Mouse (Mus musculus): ENCODE data around the gene Zcchc17.

The Zcchc17 gene

GRCm38 (mm10) chr4:130359486-130360237 lies at the start of gene Zcchc17, which contains the start of gene Snrnp40:
Gene Zcchc17 (minus strand): TSS chr4:130359943.
Gene Snrnp40 (plus strand): TSS chr4:130360132.
- in situ Hi-C loops (cut with MboI, MseI) = loop anchor here (25.0 kb wide), 2 partner anchors 553 to 697 kb away; partner anchors contain the start of genes Kpna6 and Laptm5

- in situ Hi-C loops (cut with MboI, MseI) = loop anchor here (25.0 kb wide), 2 partner anchors 321 to 946 kb away; no protein-coding TSS in a partner anchor
Measured at GRCm38 (mm10) chr4:130391265-130391664, 31.5 kb upstream of the Zcchc17 start.

GRCm38 (mm10) chr4:130389927-130390326 lies 30.2 kb upstream of the Zcchc17 start:
- in situ Hi-C loops (cut with MboI, MseI) = loop anchor here (5.0 to 25.0 kb wide), 5 partner anchors 147 to 1165 kb away; no protein-coding TSS in a partner anchor

- in situ Hi-C loops (cut with MboI, MseI) = loop anchor here (5.0 to 25.0 kb wide), 5 partner anchors 148 to 1165 kb away; no protein-coding TSS in a partner anchor
Measured at GRCm38 (mm10) chr4:130389496-130389895, 29.8 kb upstream of the Zcchc17 start.

GRCm38 (mm10) chr4:130387256-130387655 lies 27.5 kb upstream of the Zcchc17 start:
- in situ Hi-C loops (cut with MboI, MseI) = loop anchor here (5.0 to 25.0 kb wide), 5 partner anchors 150 to 1162 kb away; no protein-coding TSS in a partner anchor

- in situ Hi-C loops (cut with MboI, MseI) = loop anchor here (5.0 to 25.0 kb wide), 4 partner anchors 252 to 1156 kb away; no protein-coding TSS in a partner anchor
Measured at GRCm38 (mm10) chr4:130380418-130380817, 20.7 kb upstream of the Zcchc17 start.

- in situ Hi-C loops (cut with MboI, MseI) = loop anchor here (25.0 kb wide), 2 partner anchors 333 to 958 kb away; no protein-coding TSS in a partner anchor
Measured at GRCm38 (mm10) chr4:130379181-130379580, 19.4 kb upstream of the Zcchc17 start.

GRCm38 (mm10) chr4:130377500-130377899 lies 17.8 kb upstream of the Zcchc17 start:
- in situ Hi-C loops (cut with MboI, MseI) = loop anchor here (25.0 kb wide), 2 partner anchors 335 to 960 kb away; no protein-coding TSS in a partner anchor

GRCm38 (mm10) chr4:130376675-130377074 lies 16.9 kb upstream of the Zcchc17 start:
- in situ Hi-C loops (cut with MboI, MseI) = loop anchor here (25.0 kb wide), 2 partner anchors 336 to 961 kb away; no protein-coding TSS in a partner anchor

GRCm38 (mm10) chr4:130360238-130360590 lies 471 bp upstream of the Zcchc17 start:
- in situ Hi-C loops (cut with MboI, MseI) = loop anchor here (25.0 kb wide), 2 partner anchors 552 to 698 kb away; partner anchors contain the start of genes Kpna6 and Laptm5

GRCm38 (mm10) chr4:130357946-130358345 lies 1.8 kb downstream of the Zcchc17 start:
- in situ Hi-C loops (cut with MboI, MseI) = loop anchor here (25.0 kb wide), 2 partner anchors 554 to 696 kb away; partner anchors contain the start of genes Kpna6 and Laptm5

GRCm38 (mm10) chr4:130352588-130352987 lies 7.2 kb downstream of the Zcchc17 start:
- in situ Hi-C loops (cut with MboI, MseI) = loop anchor here (25.0 kb wide), 2 partner anchors 560 to 690 kb away; partner anchors contain the start of genes Kpna6 and Laptm5

- in situ Hi-C loops (cut with MboI, MseI) = loop anchor here (25.0 kb wide), 2 partner anchors 561 to 689 kb away; partner anchors contain the start of genes Kpna6 and Laptm5
Measured at GRCm38 (mm10) chr4:130350690-130351422, 8.9 kb downstream of the Zcchc17 start.

GRCm38 (mm10) chr4:130349666-130350065 lies 10.1 kb downstream of the Zcchc17 start:
- in situ Hi-C loops (cut with MboI, MseI) = loop anchor here (25.0 kb wide), 2 partner anchors 563 to 687 kb away; partner anchors contain the start of genes Kpna6 and Laptm5

GRCm38 (mm10) chr4:130341691-130342090 lies 18.1 kb downstream of the Zcchc17 start:
- in situ Hi-C loops (cut with MboI, MseI) = no loop called here

- in situ Hi-C loops (cut with MboI, MseI) = no loop called here
Measured at GRCm38 (mm10) chr4:130335867-130336266, 23.9 kb downstream of the Zcchc17 start.

- in situ Hi-C loops (cut with MboI, MseI) = no loop called here
Measured at GRCm38 (mm10) chr4:130327366-130327765, 32.4 kb downstream of the Zcchc17 start.

- in situ Hi-C loops (cut with MboI, MseI) = no loop called here
Measured at GRCm38 (mm10) chr4:130325446-130325845, 34.3 kb downstream of the Zcchc17 start.

- in situ Hi-C loops (cut with MboI, MseI) = no loop called here
Measured at GRCm38 (mm10) chr4:130323607-130324006, 36.1 kb downstream of the Zcchc17 start.

GRCm38 (mm10) chr4:130323165-130323564 lies 36.6 kb downstream of the Zcchc17 start:
- in situ Hi-C loops (cut with MboI, MseI) = no loop called here

- in situ Hi-C loops (cut with MboI, MseI) = no loop called here
Measured at GRCm38 (mm10) chr4:130322567-130322966, 37.2 kb downstream of the Zcchc17 start.

All from T-helper 2 cell (primary cell).